Comparison of ENCODE assay signal across 8 mouse cellular contexts in the genomic region with DNA sequence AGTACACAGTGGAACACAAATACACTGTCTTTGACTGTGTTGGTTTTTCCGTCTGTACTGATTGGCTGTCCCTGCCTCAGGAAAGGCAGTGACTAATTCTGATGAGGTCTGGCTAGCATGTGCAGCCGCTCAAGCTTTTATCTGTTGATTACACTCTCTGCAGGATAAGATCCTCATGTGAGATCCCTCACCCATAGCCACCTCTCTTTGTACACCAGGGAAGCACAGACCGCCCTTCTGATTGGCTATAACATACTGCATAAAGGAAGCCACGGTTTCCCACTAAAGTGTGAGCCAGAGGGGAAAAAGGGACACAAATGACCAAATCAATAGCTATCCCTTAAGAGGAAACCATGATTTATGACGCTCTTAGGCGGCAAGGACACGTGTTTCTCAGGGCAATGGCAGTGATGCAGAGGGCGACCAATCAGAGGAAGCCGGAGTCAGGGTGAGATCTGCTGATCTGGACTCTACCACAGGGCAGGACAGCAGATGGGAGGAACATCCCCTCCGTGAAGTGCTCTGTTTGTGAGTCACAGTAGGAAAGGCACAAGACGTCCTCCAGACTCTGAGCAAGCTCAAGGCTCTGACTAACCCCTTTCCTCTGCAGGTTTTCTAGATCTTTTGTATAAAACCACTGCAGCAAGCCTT.
DNase-seq lines count a peak whose midpoint lies in the region; TF ChIP-seq lines count a peak whose summit lies in the region.

No protein-coding gene starts in this region.

- no peak for TF ChIP-seq EP300 in heart, adult 2 months (IDR thresholded peaks at IDR 0.05; ENCODE audit: insufficient read depth, low read depth, low read length)

- DNase-seq in heart, adult 11 months = peak; percentile 86
- no peak for DNase-seq in heart, adult 2 months
- peak; percentile 48 for DNase-seq in CD4-positive helper T cell, adult 2 months (ENCODE audit: low read depth, low spot score)
- peak; percentile 67 for DNase-seq in embryo, embryonic 11 days
- DNase-seq in limb, embryonic 10.5 days (ENCODE audit: low spot score) = peak; percentile 33
- DNase-seq in ovary, adult 18-20 months (ENCODE audit: low spot score) = no peak
- no peak for DNase-seq in layer of hippocampus, postnatal 14 days (ENCODE audit: low spot score in 2 of 2)
- DNase-seq in cerebellum, adult 11-12 months = no peak

- H3K9ac ChIP-seq in heart, adult 2 months (ENCODE audit: low read depth, low read length) = no peak overlapping the region

- WGBS in heart, adult 2 months = 26% methylated on average over 11 of the region's 11 CpGs
- WGBS in limb, embryonic 10.5 days = 37% methylated on average over 11 of the region's 11 CpGs

- no peak overlapping the region for H3K4me3 ChIP-seq in heart, adult 2 months
- H3K4me3 ChIP-seq in limb, embryonic 10.5 days = no peak overlapping the region

- TF ChIP-seq POLR2A in heart, adult 2 months (IDR thresholded peaks at IDR 0.05; ENCODE audit: insufficient read depth, low read depth, low read length) = no peak

- no peak for TF ChIP-seq CTCF in heart, adult 2 months (IDR thresholded peaks at IDR 0.05)

- H3K27ac ChIP-seq in heart, adult 2 months = no peak overlapping the region
- H3K27ac ChIP-seq in limb, embryonic 10.5 days = no peak overlapping the region; the same call in 1 of the 2 replicates

- no peaks in the 10 kb centered on the region for H3K79me2 ChIP-seq in heart, adult 2 months (replicated peaks; ENCODE audit: control insufficient read depth, insufficient read depth, low read length)

- H3K9me3 ChIP-seq in limb, embryonic 10.5 days (replicated peaks) = no peaks in the 10 kb centered on the region

- H3K36me3 ChIP-seq in heart, adult 2 months (ENCODE audit: control insufficient read depth, insufficient read depth, low read length) = no peaks in the 10 kb centered on the region
- no peaks in the 10 kb centered on the region for H3K36me3 ChIP-seq in limb, embryonic 10.5 days

- H3K4me1 ChIP-seq in heart, adult 2 months (ENCODE audit: control insufficient read depth, insufficient read depth, low read length) = no peaks in the 10 kb centered on the region
- peaks cover 24% of the 10 kb centered on the region for H3K4me1 ChIP-seq in limb, embryonic 10.5 days

- no peaks in the 10 kb centered on the region for H3K27me3 ChIP-seq in heart, adult 2 months (ENCODE audit: control insufficient read depth, insufficient read depth, low read length)
- no peaks in the 10 kb centered on the region for H3K27me3 ChIP-seq in limb, embryonic 10.5 days (ENCODE audit: low read depth, poor library complexity, severe bottlenecking)

- intact Hi-C loops in heart, adult 2 months (cut with DNase I) = no loop called here

Comparison
In these comparisons a context has a peak if more than half of its experiments do, and no peak if none do; other contexts are left out.
1. DNase-seq: peak in heart, adult 11 months (single experiment), CD4-positive helper T cell, adult 2 months (single experiment), embryo, embryonic 11 days (single experiment) and limb, embryonic 10.5 days (single experiment); none in heart, adult 2 months (0 of 2), ovary, adult 18-20 months (single experiment), layer of hippocampus, postnatal 14 days (0 of 2) and cerebellum, adult 11-12 months (single experiment).